Mouse (Mus musculus): ENCODE data around the gene Tctex1d4.
A peak's percentile ranks its signal among the peaks of the same experiment; 100 is the strongest.

Tctex1d4 gene

GRCm38 (mm10) chr4:117126675-117127290, at the start of gene Tctex1d4:
Tctex1d4 (plus strand) TSS chr4:117126794.
- no peak for DNase-seq (ENCODE audit: low spot score)

GRCm38 (mm10) chr4:117087948-117088640, 38.5 kb upstream of the Tctex1d4 start:
- no peak for DNase-seq (ENCODE audit: low spot score)

- no peak for DNase-seq (ENCODE audit: low spot score)
Measured at GRCm38 (mm10) chr4:117090586-117090985, 36.0 kb upstream of the Tctex1d4 start.

- DNase-seq (ENCODE audit: low spot score): no peak
Measured at GRCm38 (mm10) chr4:117094626-117095361, 31.8 kb upstream of the Tctex1d4 start.

- peak; percentile 82 for DNase-seq (ENCODE audit: low spot score)
Measured at GRCm38 (mm10) chr4:117095551-117096452, 30.8 kb upstream of the Tctex1d4 start, which contains the start of gene Ptch2. Ptch2 (plus strand) TSS chr4:117096075.

- DNase-seq (ENCODE audit: low spot score): no peak
Measured at GRCm38 (mm10) chr4:117096666-117097065, 29.9 kb upstream of the Tctex1d4 start.

GRCm38 (mm10) chr4:117097969-117098763, 28.4 kb upstream of the Tctex1d4 start:
- DNase-seq (ENCODE audit: low spot score): no peak

GRCm38 (mm10) chr4:117098764-117099036, 27.9 kb upstream of the Tctex1d4 start:
- no peak for DNase-seq (ENCODE audit: low spot score)

- no peak for DNase-seq (ENCODE audit: low spot score)
Measured at GRCm38 (mm10) chr4:117100036-117100435, 26.6 kb upstream of the Tctex1d4 start.

- peak; percentile 43 for DNase-seq (ENCODE audit: low spot score)
Measured at GRCm38 (mm10) chr4:117101218-117101617, 25.4 kb upstream of the Tctex1d4 start.

- no peak for DNase-seq (ENCODE audit: low spot score)
Measured at GRCm38 (mm10) chr4:117104672-117105071, 21.9 kb upstream of the Tctex1d4 start.

GRCm38 (mm10) chr4:117105127-117105526, 21.5 kb upstream of the Tctex1d4 start:
- DNase-seq (ENCODE audit: low spot score): no peak

GRCm38 (mm10) chr4:117107813-117108523, 18.6 kb upstream of the Tctex1d4 start:
- no peak for DNase-seq (ENCODE audit: low spot score)

GRCm38 (mm10) chr4:117108524-117108849, 18.1 kb upstream of the Tctex1d4 start:
- DNase-seq (ENCODE audit: low spot score): no peak

- DNase-seq (ENCODE audit: low spot score): no peak
Measured at GRCm38 (mm10) chr4:117109330-117109729, 17.3 kb upstream of the Tctex1d4 start.

- no peak for DNase-seq (ENCODE audit: low spot score)
Measured at GRCm38 (mm10) chr4:117110249-117110648, 16.3 kb upstream of the Tctex1d4 start.

GRCm38 (mm10) chr4:117110985-117111384, 15.6 kb upstream of the Tctex1d4 start:
- DNase-seq (ENCODE audit: low spot score): no peak

- DNase-seq (ENCODE audit: low spot score): no peak
Measured at GRCm38 (mm10) chr4:117113237-117113636, 13.4 kb upstream of the Tctex1d4 start.

GRCm38 (mm10) chr4:117115592-117115991, 11.0 kb upstream of the Tctex1d4 start:
- DNase-seq (ENCODE audit: low spot score): no peak

- no peak for DNase-seq (ENCODE audit: low spot score)
Measured at GRCm38 (mm10) chr4:117117931-117118330, 8.7 kb upstream of the Tctex1d4 start.

- no peak for DNase-seq (ENCODE audit: low spot score)
Measured at GRCm38 (mm10) chr4:117119636-117120035, 7.0 kb upstream of the Tctex1d4 start.

Measured in yolk sac, embryonic 10.5 days (tissue).